Mouse (Mus musculus): ENCODE data around the gene Catsperd. TPM values are rescaled to one million over a fixed set of nuclear protein-coding genes. Genes with fewer than 3 reads are reported as not detected.
A peak's percentile ranks its signal among the peaks of the same experiment; 100 is the strongest.

Catsperd gene
- total and polyA plus RNA-seq, 3 experiments, result not detected

- Histone ChIP-seq H3K9me3 (replicated peaks) (no peaks in the 10 kb centered on the region), H3K36me3 (replicated peaks) (peaks cover 99% of the 10 kb centered on the region), H3K4me3 (ENCODE audit: low read depth, low read length) (no peak overlapping the region), H3K27me3 (ENCODE audit: insufficient read depth, low read length) (no peaks in the 10 kb centered on the region), H3K4me1 (ENCODE audit: insufficient read depth, low read depth, low read length) (peaks cover 61% of the 10 kb centered on the region)
- DNase-seq (ENCODE audit: low spot score), result peak; percentile 43
- TF ChIP-seq GATA1 (IDR thresholded peaks at IDR 0.05; ENCODE audit: borderline replicate concordance, low read length) (no peak), GATA2 (IDR thresholded peaks at IDR 0.05; ENCODE audit: borderline replicate concordance, low read depth, low read length) (no peak), TAL1 (conservative IDR thresholded peaks at IDR 0.05; ENCODE audit: low read depth, low read length) (no peak), CTCF (IDR thresholded peaks at IDR 0.05; ENCODE audit: low read depth, low read length) (no peak), POLR2AphosphoS5 (IDR thresholded peaks at IDR 0.05; ENCODE audit: insufficient replicate concordance, low read depth, low read length) (no peak)
- no peak for ATAC-seq (ENCODE audit: extremely low read depth, insufficient number of reproducible peaks, low FRiP score, poor library complexity, severe bottlenecking)
Measured at GRCm38 (mm10) chr17:56693851-56694310, 65.9 kb downstream of the Catsperd start.

GRCm38 (mm10) chr17:56700451-56700850 lies 72.5 kb downstream of the Catsperd start:
- ATAC-seq (ENCODE audit: extremely low read depth, insufficient number of reproducible peaks, low FRiP score, poor library complexity, severe bottlenecking) (no peak), DNase-seq (ENCODE audit: low spot score) (no peak)
- H3K4me1 ChIP-seq (ENCODE audit: insufficient read depth, low read depth, low read length), result peaks cover 9% of the 10 kb centered on the region; the same call in 1 of the 2 replicates
- H3K4me3 ChIP-seq (ENCODE audit: low read depth, low read length), result no peak overlapping the region
- no peaks in the 10 kb centered on the region for H3K27me3 ChIP-seq (ENCODE audit: insufficient read depth, low read length)
- TF ChIP-seq TAL1 (conservative IDR thresholded peaks at IDR 0.05; ENCODE audit: low read depth, low read length), result no peak
- no peak for TF ChIP-seq GATA2 (IDR thresholded peaks at IDR 0.05; ENCODE audit: borderline replicate concordance, low read depth, low read length)
- TF ChIP-seq POLR2AphosphoS5 (IDR thresholded peaks at IDR 0.05; ENCODE audit: insufficient replicate concordance, low read depth, low read length), result no peak
- no peak for TF ChIP-seq GATA1 (IDR thresholded peaks at IDR 0.05; ENCODE audit: borderline replicate concordance, low read length)
- no peak for TF ChIP-seq CTCF (IDR thresholded peaks at IDR 0.05; ENCODE audit: low read depth, low read length)
- peaks cover 98% of the 10 kb centered on the region for H3K36me3 ChIP-seq (replicated peaks)
- H3K9me3 ChIP-seq (replicated peaks), result no peaks in the 10 kb centered on the region

GRCm38 (mm10) chr17:56703038-56703437 lies 75.1 kb downstream of the Catsperd start:
- H3K27me3 ChIP-seq (ENCODE audit: insufficient read depth, low read length), result no peaks in the 10 kb centered on the region; the same call in 1 of the 2 replicates

GRCm38 (mm10) chr17:56706515-56706914 lies 78.6 kb downstream of the Catsperd start:
- TF ChIP-seq TAL1 (conservative IDR thresholded peaks at IDR 0.05; ENCODE audit: low read depth, low read length) (0 out of 2 replicates have a peak, but pooled peaks have one; percentile 16), CTCF (IDR thresholded peaks at IDR 0.05; ENCODE audit: low read depth, low read length) (no peak)
- no peak for DNase-seq (ENCODE audit: low spot score)
- ATAC-seq (ENCODE audit: extremely low read depth, insufficient number of reproducible peaks, low FRiP score, poor library complexity, severe bottlenecking), result peak; percentile 42; the same call in 1 of the 2 replicates
- H3K4me3 ChIP-seq (ENCODE audit: low read depth, low read length), result no peak overlapping the region
- H3K9me3 ChIP-seq (replicated peaks), result no peaks in the 10 kb centered on the region
- peaks cover 98% of the 10 kb centered on the region for H3K36me3 ChIP-seq (replicated peaks)
- H3K4me1 ChIP-seq (ENCODE audit: insufficient read depth, low read depth, low read length), result peaks cover 48% of the 10 kb centered on the region
- H3K27me3 ChIP-seq (ENCODE audit: insufficient read depth, low read length), result no peaks in the 10 kb centered on the region; the same call in 1 of the 2 replicates

More at GRCm38 (mm10) chr17:56703038-56703437, 75.1 kb downstream of the Catsperd start:
- Histone ChIP-seq H3K9me3 (replicated peaks) (no peaks in the 10 kb centered on the region), H3K4me3 (ENCODE audit: low read depth, low read length) (no peak overlapping the region), H3K4me1 (ENCODE audit: insufficient read depth, low read depth, low read length) (peaks cover 22% of the 10 kb centered on the region), H3K36me3 (replicated peaks) (peaks cover 98% of the 10 kb centered on the region)
- TF ChIP-seq TAL1 (conservative IDR thresholded peaks at IDR 0.05; ENCODE audit: low read depth, low read length) (no peak), CTCF (IDR thresholded peaks at IDR 0.05; ENCODE audit: low read depth, low read length) (no peak), GATA2 (IDR thresholded peaks at IDR 0.05; ENCODE audit: borderline replicate concordance, low read depth, low read length) (no peak), POLR2AphosphoS5 (IDR thresholded peaks at IDR 0.05; ENCODE audit: insufficient replicate concordance, low read depth, low read length) (no peak), GATA1 (IDR thresholded peaks at IDR 0.05; ENCODE audit: borderline replicate concordance, low read length) (no peak)
- ATAC-seq (ENCODE audit: extremely low read depth, insufficient number of reproducible peaks, low FRiP score, poor library complexity, severe bottlenecking), result no peak
- no peak for DNase-seq (ENCODE audit: low spot score)

DNA sequence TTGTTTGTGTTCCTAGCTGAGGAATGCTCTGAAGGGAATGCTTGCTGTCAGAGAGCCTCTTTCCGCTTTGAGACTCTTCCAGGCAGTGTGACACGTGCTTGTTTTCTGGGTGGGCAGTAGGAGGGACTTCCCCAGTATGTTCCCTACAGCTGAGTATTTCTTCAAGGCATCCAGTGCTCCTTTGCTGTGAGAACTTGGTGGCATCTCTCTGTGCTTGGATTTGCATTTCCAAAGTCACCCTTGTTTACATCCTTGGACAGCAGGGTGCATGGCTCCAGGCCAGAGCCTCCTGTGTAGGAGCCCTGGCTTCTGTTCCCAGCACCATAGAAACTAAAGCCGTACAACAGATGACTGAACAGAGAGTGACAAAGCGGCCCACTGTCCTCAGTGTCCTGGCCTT lies 80.7 kb downstream of the Catsperd start:
- DNase-seq (ENCODE audit: low spot score) (no peak), ATAC-seq (ENCODE audit: extremely low read depth, insufficient number of reproducible peaks, low FRiP score, poor library complexity, severe bottlenecking) (no peak)
- Histone ChIP-seq H3K9me3 (replicated peaks) (no peaks in the 10 kb centered on the region), H3K36me3 (replicated peaks) (peaks cover 100% of the 10 kb centered on the region), H3K27me3 (ENCODE audit: insufficient read depth, low read length) (no peaks in the 10 kb centered on the region; the same call in 1 of the 2 replicates), H3K4me3 (ENCODE audit: low read depth, low read length) (no peak overlapping the region), H3K4me1 (ENCODE audit: insufficient read depth, low read depth, low read length) (peaks cover 65% of the 10 kb centered on the region)
- no peak for TF ChIP-seq CTCF (IDR thresholded peaks at IDR 0.05; ENCODE audit: low read depth, low read length)
- TF ChIP-seq GATA2 (IDR thresholded peaks at IDR 0.05; ENCODE audit: borderline replicate concordance, low read depth, low read length), result no peak
- no peak for TF ChIP-seq GATA1 (IDR thresholded peaks at IDR 0.05; ENCODE audit: borderline replicate concordance, low read length)
- no peak for TF ChIP-seq POLR2AphosphoS5 (IDR thresholded peaks at IDR 0.05; ENCODE audit: insufficient replicate concordance, low read depth, low read length)
- TF ChIP-seq TAL1 (conservative IDR thresholded peaks at IDR 0.05; ENCODE audit: low read depth, low read length), result no peak

DNA sequence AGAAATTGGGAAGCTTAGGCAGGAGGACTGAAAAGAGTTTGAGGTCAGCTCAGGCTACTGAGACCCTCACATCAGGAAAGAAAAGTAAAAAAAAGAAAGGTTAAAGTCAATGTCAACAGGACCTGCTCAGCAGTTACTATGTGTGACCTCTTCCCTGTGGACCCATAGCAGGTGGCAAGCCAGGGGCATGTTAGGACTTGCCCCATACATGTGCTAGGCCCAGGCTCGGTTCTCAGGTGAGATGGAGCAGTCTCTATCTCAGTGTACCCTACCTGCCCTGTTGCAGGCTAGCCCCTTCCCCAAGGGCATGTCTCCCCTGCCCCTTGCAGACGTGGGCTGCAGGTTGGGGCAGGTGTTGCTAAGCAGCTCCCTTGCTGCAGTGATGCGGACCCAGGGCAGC lies 81.8 kb downstream of the Catsperd start:
- no peaks in the 10 kb centered on the region; the same call in 1 of the 2 replicates for H3K27me3 ChIP-seq (ENCODE audit: insufficient read depth, low read length)
- no peak for TF ChIP-seq CTCF (IDR thresholded peaks at IDR 0.05; ENCODE audit: low read depth, low read length)
- no peak for TF ChIP-seq GATA2 (IDR thresholded peaks at IDR 0.05; ENCODE audit: borderline replicate concordance, low read depth, low read length)
- TF ChIP-seq TAL1 (conservative IDR thresholded peaks at IDR 0.05; ENCODE audit: low read depth, low read length), result no peak
- no peak for TF ChIP-seq POLR2AphosphoS5 (IDR thresholded peaks at IDR 0.05; ENCODE audit: insufficient replicate concordance, low read depth, low read length)
- TF ChIP-seq GATA1 (IDR thresholded peaks at IDR 0.05; ENCODE audit: borderline replicate concordance, low read length), result no peak
- no peak for ATAC-seq (ENCODE audit: extremely low read depth, insufficient number of reproducible peaks, low FRiP score, poor library complexity, severe bottlenecking)

More for the DNA sequence above, 81.8 kb downstream of the Catsperd start:
- H3K36me3 ChIP-seq (replicated peaks), result peaks cover 100% of the 10 kb centered on the region
- H3K9me3 ChIP-seq (replicated peaks), result no peaks in the 10 kb centered on the region
- no peak for DNase-seq (ENCODE audit: low spot score)
- peaks cover 65% of the 10 kb centered on the region for H3K4me1 ChIP-seq (ENCODE audit: insufficient read depth, low read depth, low read length)
- no peak overlapping the region for H3K4me3 ChIP-seq (ENCODE audit: low read depth, low read length)

Other genes starting within 250 kb of the Catsperd start
- gene Ptprs, start 151.7 kb upstream of the Catsperd start, total RNA-seq (2014; fragmentation: Nextera tagmentation), result 70.5 and 77.2 TPM in 2 replicates
- 16.4 and 16.7 TPM in 2 replicates for gene Ptprs, start 151.7 kb upstream of the Catsperd start, total RNA-seq (2017)
- 83.6 and 90.8 TPM in 2 replicates for gene Ptprs, start 151.7 kb upstream of the Catsperd start, polyA plus RNA-seq (2012)
- not detected in 2 replicates for gene Znrf4, start 115.7 kb upstream of the Catsperd start, total RNA-seq (2014; fragmentation: Nextera tagmentation)
- gene Znrf4, start 115.7 kb upstream of the Catsperd start, total RNA-seq (2017), result 0.17 TPM in 1 of 2 replicates, not detected in the other
- gene Znrf4, start 115.7 kb upstream of the Catsperd start, polyA plus RNA-seq (2012), result not detected in 2 replicates
- 4.4 and 6.5 TPM in 2 replicates for gene Gm20219, start 73.8 kb upstream of the Catsperd start, total RNA-seq (2014; fragmentation: Nextera tagmentation)
- 0.38 and 0.41 TPM in 2 replicates for gene Gm20219, start 73.8 kb upstream of the Catsperd start, total RNA-seq (2017)
- 0.69 and 1.0 TPM in 2 replicates for gene Gm20219, start 73.8 kb upstream of the Catsperd start, polyA plus RNA-seq (2012)
- gene Safb2, start 43.6 kb upstream of the Catsperd start, total RNA-seq (2014; fragmentation: Nextera tagmentation), result 111 and 194 TPM in 2 replicates
- 55.2 and 78.2 TPM in 2 replicates for gene Safb2, start 43.6 kb upstream of the Catsperd start, total RNA-seq (2017)
- 209 and 224 TPM in 2 replicates for gene Safb2, start 43.6 kb upstream of the Catsperd start, polyA plus RNA-seq (2012)
- 67.0 and 76.5 TPM in 2 replicates for gene Safb, start 43.3 kb upstream of the Catsperd start, total RNA-seq (2014; fragmentation: Nextera tagmentation)
- 85.0 and 121 TPM in 2 replicates for gene Safb, start 43.3 kb upstream of the Catsperd start, total RNA-seq (2017)
- gene Safb, start 43.3 kb upstream of the Catsperd start, polyA plus RNA-seq (2012), result 151 and 154 TPM in 2 replicates
- gene 2410015M20Rik, start 18.4 kb upstream of the Catsperd start, total RNA-seq (2014; fragmentation: Nextera tagmentation), result 42.8 and 61.4 TPM in 2 replicates
- 101 and 133 TPM in 2 replicates for gene 2410015M20Rik, start 18.4 kb upstream of the Catsperd start, total RNA-seq (2017)
- 278 and 377 TPM in 2 replicates for gene 2410015M20Rik, start 18.4 kb upstream of the Catsperd start, polyA plus RNA-seq (2012)
- 1,715 and 1,885 TPM in 2 replicates for gene Rpl36, start 14.7 kb upstream of the Catsperd start, total RNA-seq (2014; fragmentation: Nextera tagmentation)
- gene Rpl36, start 14.7 kb upstream of the Catsperd start, total RNA-seq (2017), result 2,574 and 3,073 TPM in 2 replicates
- 9,624 and 13,197 TPM in 2 replicates for gene Rpl36, start 14.7 kb upstream of the Catsperd start, polyA plus RNA-seq (2012)
- gene Lonp1, start 1.3 kb upstream of the Catsperd start, total RNA-seq (2014; fragmentation: Nextera tagmentation), result 67.8 and 74.4 TPM in 2 replicates
- 101 and 103 TPM in 2 replicates for gene Lonp1, start 1.3 kb upstream of the Catsperd start, total RNA-seq (2017)
- gene Lonp1, start 1.3 kb upstream of the Catsperd start, polyA plus RNA-seq (2012), result 174 and 182 TPM in 2 replicates
- gene Ranbp3, start 45.2 kb downstream of the Catsperd start, total RNA-seq (2014; fragmentation: Nextera tagmentation), result 39.4 and 54.7 TPM in 2 replicates
- 70.5 and 83.3 TPM in 2 replicates for gene Ranbp3, start 45.2 kb downstream of the Catsperd start, total RNA-seq (2017)
- gene Ranbp3, start 45.2 kb downstream of the Catsperd start, polyA plus RNA-seq (2012), result 142 and 143 TPM in 2 replicates
- gene Ndufa11, start 89.6 kb downstream of the Catsperd start, total RNA-seq (2014; fragmentation: Nextera tagmentation), result 60.5 and 74.9 TPM in 2 replicates
- 186 and 247 TPM in 2 replicates for gene Ndufa11, start 89.6 kb downstream of the Catsperd start, total RNA-seq (2017)
- gene Ndufa11, start 89.6 kb downstream of the Catsperd start, polyA plus RNA-seq (2012), result 270 and 319 TPM in 2 replicates
- 32.0 and 46.9 TPM in 2 replicates for gene Vmac, start 89.9 kb downstream of the Catsperd start, total RNA-seq (2014; fragmentation: Nextera tagmentation)
- gene Vmac, start 89.9 kb downstream of the Catsperd start, total RNA-seq (2017), result 9.4 and 10.3 TPM in 2 replicates
- 12.9 and 16.3 TPM in 2 replicates for gene Vmac, start 89.9 kb downstream of the Catsperd start, polyA plus RNA-seq (2012)
- not detected in 2 replicates for gene Nrtn, start 129.4 kb downstream of the Catsperd start, total RNA-seq (2014; fragmentation: Nextera tagmentation)
- gene Nrtn, start 129.4 kb downstream of the Catsperd start, total RNA-seq (2017), result not detected in 2 replicates
- gene Nrtn, start 129.4 kb downstream of the Catsperd start, polyA plus RNA-seq (2012), result not detected in 2 replicates
- 8.7 and 12.0 TPM in 2 replicates for gene Dus3l, start 136.6 kb downstream of the Catsperd start, total RNA-seq (2014; fragmentation: Nextera tagmentation)
- 12.4 and 15.0 TPM in 2 replicates for gene Dus3l, start 136.6 kb downstream of the Catsperd start, total RNA-seq (2017)
- gene Dus3l, start 136.6 kb downstream of the Catsperd start, polyA plus RNA-seq (2012), result 52.5 and 57.1 TPM in 2 replicates
- gene Prr22, start 142.1 kb downstream of the Catsperd start, total RNA-seq (2014; fragmentation: Nextera tagmentation), result not detected in 2 replicates
- gene Prr22, start 142.1 kb downstream of the Catsperd start, total RNA-seq (2017), result 0.17 and 0.22 TPM in 2 replicates
- gene Prr22, start 142.1 kb downstream of the Catsperd start, polyA plus RNA-seq (2012), result 3.5 and 5.0 TPM in 2 replicates
- gene Rfx2, start 202.9 kb downstream of the Catsperd start, total RNA-seq (2014; fragmentation: Nextera tagmentation), result 21.4 and 27.9 TPM in 2 replicates
- gene Rfx2, start 202.9 kb downstream of the Catsperd start, total RNA-seq (2017), result 3.9 and 4.1 TPM in 2 replicates
- gene Rfx2, start 202.9 kb downstream of the Catsperd start, polyA plus RNA-seq (2012), result 36.4 and 38.2 TPM in 2 replicates
- not detected in 2 replicates for gene Acsbg2, start 246.3 kb downstream of the Catsperd start, total RNA-seq (2014; fragmentation: Nextera tagmentation)
- gene Acsbg2, start 246.3 kb downstream of the Catsperd start, total RNA-seq (2017), result 0.11 TPM in 1 of 2 replicates, not detected in the other
- gene Acsbg2, start 246.3 kb downstream of the Catsperd start, polyA plus RNA-seq (2012), result not detected in 2 replicates
- not detected in 2 replicates for gene 1700061G19Rik, start 247.3 kb downstream of the Catsperd start, total RNA-seq (2014; fragmentation: Nextera tagmentation)
- gene 1700061G19Rik, start 247.3 kb downstream of the Catsperd start, total RNA-seq (2017), result 0.22 TPM in 1 of 2 replicates, not detected in the other
- not detected in 2 replicates for gene 1700061G19Rik, start 247.3 kb downstream of the Catsperd start, polyA plus RNA-seq (2012)

Data from G1E (cell line).